Mouse (Mus musculus) sigmoid colon, adult 10 weeks (tissue): ENCODE measurements around the gene Timp1. TPM values are rescaled to one million over a fixed set of nuclear protein-coding genes. Genes with fewer than 3 reads are reported as not detected.

Experiments used
- polyA plus RNA-seq: library from polyadenylated mRNA; stranded (reverse); fragments of 350-450 nt; fragmentation: Illumina TruSeq; extraction: RNeasy Lipid Tissue Mini Kit (QIAGEN cat#74804); gene quantifications from one replicate; pipeline ENCODE4 v1.2.3, GENCODE M21; 2014; ENCODE audit warnings: low read depth, low replicate concordance

Gene Timp1
- not detected for polyA plus RNA-seq

GRCm38 (mm10) chrX:20869962-20870513, at the start of gene Timp1:
Timp1 (plus strand) TSS chrX:20870166.

DNA sequence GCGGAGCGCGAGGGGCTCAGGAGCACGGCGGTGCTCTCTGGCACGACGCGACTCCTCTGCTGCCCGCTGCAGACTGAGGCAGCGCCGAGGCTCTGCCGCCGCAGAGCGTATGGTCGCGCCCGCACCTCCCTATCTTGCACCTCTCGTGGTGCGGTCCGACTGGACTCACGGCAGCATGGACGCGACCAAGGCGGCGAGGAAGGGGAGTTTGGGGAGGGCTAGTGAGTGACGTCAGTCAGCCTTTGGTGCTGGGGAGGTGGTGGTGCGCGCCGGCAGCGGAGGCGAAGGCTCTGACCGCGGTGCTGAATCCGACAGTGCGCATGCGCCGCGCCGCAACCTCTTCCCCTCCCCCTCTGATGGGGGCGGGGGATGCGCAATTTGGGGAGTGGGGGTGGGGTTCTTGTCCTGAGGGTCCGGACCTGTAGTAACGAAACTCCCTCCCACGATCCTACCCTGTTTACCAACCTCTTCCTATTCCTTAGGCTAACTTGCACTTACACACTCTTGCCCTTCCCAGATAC, 50.9 kb downstream of the Timp1 start, which contains the start of gene Syn1:
Syn1 (minus strand) TSS at position 161 of the 521 bp plus-strand sequence.

Other genes with a start within 250 kb of the Timp1 start
- gene Uba1, start 211.8 kb upstream of the Timp1 start, polyA plus RNA-seq = 102 TPM
- gene Cdk16, start 182.2 kb upstream of the Timp1 start, polyA plus RNA-seq = 23.7 TPM
- 2.7 TPM for gene Usp11, start 166.3 kb upstream of the Timp1 start, polyA plus RNA-seq
- gene Araf, start 72.4 kb upstream of the Timp1 start, polyA plus RNA-seq = 103 TPM
- gene Syn1, start 50.8 kb downstream of the Timp1 start, polyA plus RNA-seq = 3.0 TPM
- 2.5 TPM for gene Cfp, start 61.4 kb downstream of the Timp1 start, polyA plus RNA-seq
- 7.0 TPM for gene Elk1, start 80.4 kb downstream of the Timp1 start, polyA plus RNA-seq
- gene Uxt, start 91.9 kb downstream of the Timp1 start, polyA plus RNA-seq = 22.0 TPM
- 69.1 TPM for gene Zfp182, start 192.2 kb downstream of the Timp1 start, polyA plus RNA-seq
- not detected for gene Spaca5, start 198.2 kb downstream of the Timp1 start, polyA plus RNA-seq
- 2.0 TPM for gene Zfp300, start 219.4 kb downstream of the Timp1 start, polyA plus RNA-seq
- gene Ssxa1, start 245.7 kb downstream of the Timp1 start, polyA plus RNA-seq = not detected